Mouse (Mus musculus): ENCODE data around the gene Gm3029.
"Not testable (repeated sequence)": the region's sequence is repeated elsewhere in the genome, so short reads cannot be mapped to it uniquely, and the experiment has no call there.

DNA sequence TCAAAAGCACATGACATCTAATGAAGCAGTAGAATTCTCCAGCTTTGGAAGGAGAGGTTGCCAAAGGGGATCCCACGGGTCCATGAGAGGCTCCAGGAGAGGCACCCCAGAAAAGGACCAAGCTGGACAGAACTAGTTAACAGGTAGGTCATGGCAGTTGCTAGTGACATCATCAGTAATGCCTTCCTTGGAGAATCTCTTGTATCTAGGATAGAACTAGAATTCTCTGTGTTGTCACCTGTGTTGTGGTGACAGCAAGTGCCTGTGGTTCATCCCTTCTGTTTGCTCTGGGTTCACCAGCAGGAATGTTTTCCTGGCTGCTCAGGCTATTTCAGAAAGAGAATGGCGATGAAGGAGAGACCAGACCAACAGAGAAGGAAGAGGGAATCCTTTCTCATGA, 31.7 kb downstream of the Gm3029 start, which contains the start of gene Gm3095:
- not testable (repeated sequence) for TF ChIP-seq POLR2A (IDR thresholded peaks at IDR 0.05; ENCODE audit: low read depth, low read length); CTCF (conservative IDR thresholded peaks at IDR 0.05; ENCODE audit: insufficient read depth, insufficient read length, low read depth, low read length)

Measured in kidney, adult 2 months (tissue).